ENCODE assay signal across 8 mouse cellular contexts in the genomic region with DNA sequence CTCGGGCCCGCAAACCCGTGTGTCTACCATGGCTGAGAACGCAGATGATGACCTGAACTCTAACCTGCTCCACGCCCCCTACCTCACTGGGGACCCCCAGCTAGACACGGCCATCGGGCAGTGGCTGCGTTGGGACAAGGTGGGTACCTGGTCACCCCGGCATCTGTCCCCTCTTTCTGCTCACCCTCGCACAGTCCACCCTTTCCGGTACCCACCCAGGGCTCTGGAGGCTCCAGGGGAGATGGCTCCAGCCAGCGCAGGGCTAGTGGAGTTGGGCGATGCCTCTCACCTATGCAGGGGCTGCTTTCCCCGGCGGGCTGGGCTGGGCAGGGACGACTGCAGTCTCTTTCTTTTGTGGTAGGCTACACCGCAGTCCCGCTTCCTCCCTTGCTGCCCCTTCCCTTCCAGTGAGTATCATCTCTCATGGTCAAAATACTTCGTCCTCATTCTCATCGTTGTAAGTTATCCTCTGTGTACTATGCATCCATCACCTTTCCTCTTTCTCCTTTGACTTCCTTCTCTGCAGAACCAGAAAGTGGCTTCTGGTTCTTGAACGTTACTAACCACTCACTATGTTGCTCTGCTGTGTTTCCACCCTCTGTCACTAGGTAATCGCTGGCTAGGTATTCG. TPM values are rescaled to one million over a fixed set of nuclear protein-coding genes. Genes with fewer than 3 reads are reported as not detected.
A peak's percentile ranks its signal among the peaks of the same experiment; 100 is the strongest.
DNase-seq lines count a peak whose midpoint lies in the region; ATAC-seq and TF ChIP-seq lines count a peak whose summit lies in the region.

No protein-coding gene starts in this region.

- H3K9me3 ChIP-seq in hindbrain, embryonic 10.5 days = no peaks in the 10 kb centered on the region
- no peaks in the 10 kb centered on the region for H3K9me3 ChIP-seq in liver, embryonic 13.5 days (replicated peaks)

- peaks cover 19% of the 10 kb centered on the region for H3K4me1 ChIP-seq in hindbrain, embryonic 10.5 days (replicated peaks)
- peaks cover 26% of the 10 kb centered on the region for H3K4me1 ChIP-seq in liver, embryonic 13.5 days (replicated peaks)

- peak; percentile 17; the same call in 1 of the 2 replicates for ATAC-seq in common myeloid progenitor, adult 5-6 weeks (replicated peaks; ENCODE audit: low read depth, poor library complexity, severe bottlenecking)
- ATAC-seq in liver, embryonic 13.5 days (ENCODE audit: low read depth) = peak; percentile 60

- TF ChIP-seq CTCF in layer of hippocampus, adult 2 months (conservative IDR thresholded peaks at IDR 0.05) = peak; percentile 25; the same call in 1 of the 2 replicates

- peak overlapping the region; percentile 94 for H3K4me3 ChIP-seq in layer of hippocampus, adult 2 months
- peak overlapping the region; percentile 90 for H3K4me3 ChIP-seq in hindbrain, embryonic 10.5 days
- peak overlapping the region; percentile 79 for H3K4me3 ChIP-seq in liver, embryonic 13.5 days (replicated peaks)

- peak in 1 of 2 experiments; percentile 26 for DNase-seq in layer of hippocampus, adult 2 months (ENCODE audit: low spot score in 2 of 2)
- DNase-seq in layer of hippocampus, adult 8-10 months (ENCODE audit: low spot score in 2 of 2) = no peak
- DNase-seq in MEL-GATA-1-ER (ENCODE audit: extremely low read depth, low read depth) = peak; percentile 22
- peak; percentile 45 for DNase-seq in hindbrain, embryonic 10.5 days (ENCODE audit: low spot score)
- DNase-seq in liver, embryonic 13.5 days = peak; percentile 48
- peak; percentile 17 for DNase-seq in ovary, postnatal 14 days (ENCODE audit: low spot score)
- DNase-seq in layer of hippocampus, adult 11-12 months (ENCODE audit: low spot score) = no peak

- peaks cover 3% of the 10 kb centered on the region for H3K27me3 ChIP-seq in hindbrain, embryonic 10.5 days (ENCODE audit: insufficient read depth, poor library complexity, severe bottlenecking)
- H3K27me3 ChIP-seq in liver, embryonic 13.5 days = no peaks in the 10 kb centered on the region

- WGBS in hindbrain, embryonic 10.5 days = under 1% methylated on average over 23 of the region's 23 CpGs
- 1% methylated on average over 23 of the region's 23 CpGs for WGBS in liver, embryonic 13.5 days (ENCODE audit: insufficient replicate concordance)

- H3K4me2 ChIP-seq in liver, embryonic 13.5 days = peak overlapping the region; percentile 96

- H3K36me3 ChIP-seq in hindbrain, embryonic 10.5 days = no peaks in the 10 kb centered on the region
- no peaks in the 10 kb centered on the region for H3K36me3 ChIP-seq in liver, embryonic 13.5 days

- peak overlapping the region; percentile 88 for H3K9ac ChIP-seq in liver, embryonic 13.5 days

- H3K27ac ChIP-seq in layer of hippocampus, adult 2 months = peak overlapping the region; percentile 94
- peak overlapping the region; percentile 91 for H3K27ac ChIP-seq in hindbrain, embryonic 10.5 days
- H3K27ac ChIP-seq in liver, embryonic 13.5 days = peak overlapping the region; percentile 96

RNA-seq across cellular contexts. Expression of gene Pgm2l1, which starts 0.8 kb away (rescaled TPM):
- 100 to 1,000 TPM; 282 to 286 TPM for total RNA-seq in layer of hippocampus, adult 2 months (2021)
- total RNA-seq in layer of hippocampus, adult 8-10 months (2022) = 100 to 1,000 TPM; 224 to 279 (median 240) TPM
- total RNA-seq in common myeloid progenitor, adult 5-6 weeks (2017) = 14.5 and 20.1 TPM in 2 replicates
- polyA plus RNA-seq in hindbrain, embryonic 10.5 days (2016; fragmentation: Nextera tagmentation; extraction: Ambion mirVana) = 4.9 and 5.1 TPM in 2 replicates
- 1.8 and 2.0 TPM in 2 replicates for polyA plus RNA-seq in liver, embryonic 13.5 days (2015; fragmentation: Nextera tagmentation; extraction: Ambion mirVana)

RNA-seq across cellular contexts. Expression of gene Kcne3, which starts 51.7 kb away (rescaled TPM):
- 1 to 10 TPM in 1 of 2 experiments, under 1 TPM in 1; 0.54 to 1.2 TPM for total RNA-seq in layer of hippocampus, adult 2 months (2021)
- 1 to 10 TPM in 1 of 4 experiments, under 1 TPM in 1, not detected in 2; 0.45 to 1.3 TPM for total RNA-seq in layer of hippocampus, adult 8-10 months (2022)
- total RNA-seq in common myeloid progenitor, adult 5-6 weeks (2017) = 0.73 and 3.7 TPM in 2 replicates
- polyA plus RNA-seq in hindbrain, embryonic 10.5 days (2016; fragmentation: Nextera tagmentation; extraction: Ambion mirVana) = 5.3 and 7.1 TPM in 2 replicates
- 1.5 TPM in 2 replicates for polyA plus RNA-seq in liver, embryonic 13.5 days (2015; fragmentation: Nextera tagmentation; extraction: Ambion mirVana)

RNA-seq across cellular contexts. Expression of gene P4ha3, which starts 57.3 kb away (rescaled TPM):
- total RNA-seq in layer of hippocampus, adult 2 months (2021) = 1 to 10 TPM; 6.4 to 8.3 TPM
- total RNA-seq in layer of hippocampus, adult 8-10 months (2022) = 10 to 100 TPM in 2 of 4 experiments, 1 to 10 TPM in 2; 4.7 to 16.0 (median 9.0) TPM
- total RNA-seq in common myeloid progenitor, adult 5-6 weeks (2017) = not detected in 2 replicates
- polyA plus RNA-seq in hindbrain, embryonic 10.5 days (2016; fragmentation: Nextera tagmentation; extraction: Ambion mirVana) = 1.0 and 3.5 TPM in 2 replicates
- polyA plus RNA-seq in liver, embryonic 13.5 days (2015; fragmentation: Nextera tagmentation; extraction: Ambion mirVana) = 0.76 and 1.3 TPM in 2 replicates

Comparison
In these comparisons a context has a peak if more than half of its experiments do, and no peak if none do; other contexts are left out.
1. DNase-seq: peak in MEL-GATA-1-ER (single experiment), hindbrain, embryonic 10.5 days (single experiment), liver, embryonic 13.5 days (single experiment) and ovary, postnatal 14 days (single experiment); none in layer of hippocampus, adult 8-10 months (0 of 2) and layer of hippocampus, adult 11-12 months (single experiment).
2. RNA of gene Pgm2l1, which starts 0.8 kb away (total RNA-seq): 282 to 286 TPM in layer of hippocampus, adult 2 months and 224 to 279 TPM in layer of hippocampus, adult 8-10 months; 14.5 to 20.1 TPM in common myeloid progenitor, adult 5-6 weeks; every median in the first group is over 10 times any median in the second.
3. Peak in every context shown above with its lines, with median percentiles within 50 percentile points of each other: H3K27ac ChIP-seq and H3K4me3 ChIP-seq.